Mouse (Mus musculus) kidney, embryonic 15.5 days (tissue): ENCODE data around the gene Btbd7. TPM values are rescaled to one million over a fixed set of nuclear protein-coding genes. Genes with fewer than 3 reads are reported as not detected.

Experiments
- ATAC-seq: fragments of 200-750 bp; cut with Nextera tagmentation; replicated peaks from 2 replicates; pipeline ENCODE4 v1.8.0; 2017; ENCODE audit warnings: moderate TSS enrichment; ENCODE audit not compliant: low FRiP score
- H3K27ac ChIP-seq: fragments of 300-500 bp; sonication (generic); 2 replicates; pipeline ENCODE4 v1.5.1; 2015; ENCODE audit warnings: mild to moderate bottlenecking, inconsistent platforms
- H3K27me3 ChIP-seq: fragments of 300-500 bp; sonication (generic); 2 replicates; pipeline ENCODE4 v1.6.1; 2015; ENCODE audit warnings: inconsistent platforms
- H3K36me3 ChIP-seq: fragments of 300-500 bp; sonication (generic); 2 replicates; pipeline ENCODE4 v1.6.1; 2015; ENCODE audit warnings: inconsistent platforms
- H3K4me1 ChIP-seq: fragments of 300-500 bp; sonication (generic); 2 replicates; pipeline ENCODE4 v1.6.1; 2015; ENCODE audit warnings: inconsistent platforms
- H3K4me2 ChIP-seq: fragments of 300-500 bp; sonication (generic); 2 replicates; pipeline ENCODE4 v1.6.1; 2015; ENCODE audit warnings: moderate library complexity, mild to moderate bottlenecking, inconsistent platforms
- H3K4me3 ChIP-seq: fragments of 300-500 bp; sonication (generic); replicated peaks from 2 replicates; pipeline ENCODE4 v1.5.1; 2015; ENCODE audit warnings: mild to moderate bottlenecking, inconsistent platforms
- H3K9ac ChIP-seq: fragments of 300-500 bp; sonication (generic); 2 replicates; pipeline ENCODE4 v1.6.1; 2015; ENCODE audit warnings: mild to moderate bottlenecking, inconsistent platforms
- H3K9me3 ChIP-seq: fragments of 300-500 bp; sonication (generic); replicated peaks from 2 replicates; pipeline ENCODE4 v1.6.1; 2016; ENCODE audit warnings: inconsistent platforms
- WGBS: fragments of 180-500 bp; shearing (Covaris S2); methylation state at CpG from one replicate; pipeline ENCODE4 v1.1.7; 2015; ENCODE audit warnings: mixed read lengths; 5-methylcytosine and 5-hydroxymethylcytosine counted together
- polyA plus RNA-seq: library from polyadenylated mRNA; unstranded; fragments of >200 nt; fragmentation: Nextera tagmentation; extraction: Ambion mirVana; gene quantifications from 2 replicates; pipeline ENCODE4 v1.2.1, GENCODE M21; 2015

Gene Btbd7
- polyA plus RNA-seq = 18.5 and 19.1 TPM in 2 replicates

GRCm38 (mm10) chr12:102878031-102878823, at the start of gene Btbd7:
Gene Btbd7, minus strand, starts transcription at chr12:102878471.
- ATAC-seq = peak; percentile 97
- peak within 1 kb of the TSS; percentile 96 for H3K4me3 ChIP-seq
- H3K27me3 ChIP-seq = no peaks in the 10 kb centered on the region
- peak within 1 kb of the TSS; percentile 78 for H3K4me2 ChIP-seq
- H3K27ac ChIP-seq = peak within 1 kb of the TSS; percentile 98
- H3K9ac ChIP-seq = peak within 1 kb of the TSS; percentile 98
- peaks cover 22% of the 10 kb centered on the region for H3K4me1 ChIP-seq
- H3K36me3 ChIP-seq = no peaks in the 10 kb centered on the region
- under 1% methylated on average over 94 of the region's 95 CpGs for WGBS
- H3K9me3 ChIP-seq = no peaks in the 10 kb centered on the region

GRCm38 (mm10) chr12:102916073-102916472, 37.8 kb upstream of the Btbd7 start:
- Histone ChIP-seq H3K27me3 (no peaks in the 10 kb centered on the region), H3K27ac (no peak overlapping the region), H3K4me3 (no peak overlapping the region), H3K36me3 (no peaks in the 10 kb centered on the region), H3K4me2 (no peak overlapping the region), H3K9ac (no peak overlapping the region), H3K9me3 (no peaks in the 10 kb centered on the region), H3K4me1 (no peaks in the 10 kb centered on the region)
- ATAC-seq = no peak
- WGBS = 9% methylated on average over 2 of the region's 2 CpGs

DNA sequence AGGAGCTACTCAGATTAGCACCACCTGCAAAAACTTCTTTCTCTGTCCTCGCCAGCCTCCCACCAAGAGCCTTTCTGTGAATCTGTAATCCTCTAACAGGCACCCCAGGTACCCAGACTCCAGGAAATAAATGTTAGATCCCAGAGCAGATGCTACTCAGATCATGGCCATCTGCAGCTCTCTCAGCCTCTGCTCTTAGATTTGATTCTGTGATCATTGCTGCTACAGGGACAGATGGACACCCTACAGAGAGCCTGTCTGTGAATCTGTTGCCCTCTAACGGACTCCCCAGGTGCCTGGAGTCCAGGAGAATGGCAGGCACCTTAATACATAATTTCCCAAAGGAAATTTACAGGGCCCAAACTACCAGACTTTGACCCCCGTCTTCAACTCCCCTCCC, 29.9 kb upstream of the Btbd7 start:
- Histone ChIP-seq H3K4me3 (no peak overlapping the region), H3K9ac (no peak overlapping the region), H3K9me3 (no peaks in the 10 kb centered on the region), H3K4me1 (no peaks in the 10 kb centered on the region), H3K36me3 (no peaks in the 10 kb centered on the region), H3K27me3 (no peaks in the 10 kb centered on the region), H3K27ac (no peak overlapping the region), H3K4me2 (no peak overlapping the region)
- WGBS = 67% methylated on average over 3 of the region's 3 CpGs
- no peak for ATAC-seq

GRCm38 (mm10) chr12:102899091-102899490, 20.8 kb upstream of the Btbd7 start, which contains the start of gene Cox8c:
Gene Cox8c, plus strand, starts transcription at chr12:102899316.
- 94% methylated on average over 17 of the region's 17 CpGs for WGBS
- H3K4me1 ChIP-seq = no peaks in the 10 kb centered on the region
- H3K27me3 ChIP-seq = no peaks in the 10 kb centered on the region
- H3K9ac ChIP-seq = no peak within 1 kb of the TSS
- H3K4me3 ChIP-seq = no peak within 1 kb of the TSS
- H3K27ac ChIP-seq = no peak within 1 kb of the TSS
- ATAC-seq = no peak
- H3K4me2 ChIP-seq = no peak within 1 kb of the TSS
- no peaks in the 10 kb centered on the region for H3K9me3 ChIP-seq
- no peaks in the 10 kb centered on the region for H3K36me3 ChIP-seq

GRCm38 (mm10) chr12:102888568-102888967, 10.3 kb upstream of the Btbd7 start:
- Histone ChIP-seq H3K27ac (no peak overlapping the region), H3K36me3 (no peaks in the 10 kb centered on the region), H3K9me3 (no peaks in the 10 kb centered on the region), H3K9ac (no peak overlapping the region), H3K4me2 (no peak overlapping the region), H3K27me3 (no peaks in the 10 kb centered on the region), H3K4me1 (no peaks in the 10 kb centered on the region), H3K4me3 (no peak overlapping the region)
- WGBS = 58% methylated on average over 5 of the region's 5 CpGs
- ATAC-seq = no peak

- ATAC-seq = no peak
- Histone ChIP-seq H3K9me3 (no peaks in the 10 kb centered on the region), H3K27me3 (no peaks in the 10 kb centered on the region), H3K4me3 (no peak overlapping the region), H3K27ac (no peak overlapping the region), H3K9ac (no peak overlapping the region), H3K4me1 (no peaks in the 10 kb centered on the region), H3K4me2 (no peak overlapping the region), H3K36me3 (no peaks in the 10 kb centered on the region)
- WGBS = 63% methylated on average over 10 of the region's 10 CpGs
These were observed 9.1 kb upstream of the Btbd7 start for GRCm38 (mm10) chr12:102887366-102887765.

GRCm38 (mm10) chr12:102885735-102886134, 7.5 kb upstream of the Btbd7 start:
- WGBS = 19% methylated on average over 5 of the region's 5 CpGs
- no peak overlapping the region for H3K9ac ChIP-seq
- ATAC-seq = no peak

DNA sequence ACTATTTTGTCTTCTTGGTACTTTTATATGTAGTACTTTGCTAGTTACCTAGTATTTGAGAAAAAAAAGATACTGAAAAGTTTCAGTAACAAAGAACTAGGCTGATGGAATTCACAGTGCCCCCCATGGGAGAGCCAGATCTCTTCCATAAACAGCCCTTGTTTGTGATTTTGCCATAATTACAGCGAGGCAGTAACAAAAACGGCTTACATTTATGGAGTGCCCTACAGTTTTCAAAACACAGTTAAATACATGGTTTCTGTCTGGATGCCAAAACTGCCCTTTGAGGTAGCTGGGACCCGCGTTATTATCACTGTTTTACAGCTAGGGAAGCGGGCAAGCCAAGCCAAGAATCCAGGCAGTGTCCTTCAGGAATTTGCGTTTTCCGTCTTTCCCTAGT, 630 bp upstream of the Btbd7 start:
- WGBS = 32% methylated on average over 7 of the region's 7 CpGs

More at GRCm38 (mm10) chr12:102885735-102886134, 7.5 kb upstream of the Btbd7 start:
- Histone ChIP-seq H3K27ac (no peak overlapping the region), H3K4me3 (no peak overlapping the region), H3K9me3 (no peaks in the 10 kb centered on the region), H3K4me2 (no peak overlapping the region), H3K4me1 (no peaks in the 10 kb centered on the region), H3K36me3 (no peaks in the 10 kb centered on the region), H3K27me3 (no peaks in the 10 kb centered on the region)

GRCm38 (mm10) chr12:102877301-102878030, 805 bp downstream of the Btbd7 start:
- H3K4me1 ChIP-seq = peaks cover 22% of the 10 kb centered on the region
- peak overlapping the region; percentile 98 for H3K9ac ChIP-seq
- peak overlapping the region; percentile 98 for H3K27ac ChIP-seq
- peak overlapping the region; percentile 96 for H3K4me3 ChIP-seq
- H3K27me3 ChIP-seq = no peaks in the 10 kb centered on the region
- no peaks in the 10 kb centered on the region for H3K36me3 ChIP-seq
- WGBS = under 1% methylated on average over 65 of the region's 70 CpGs
- peak overlapping the region; percentile 78 for H3K4me2 ChIP-seq
- ATAC-seq = peak; percentile 88
- H3K9me3 ChIP-seq = no peaks in the 10 kb centered on the region

More for the DNA sequence above, 630 bp upstream of the Btbd7 start:
- no peak for ATAC-seq
- Histone ChIP-seq H3K9ac (peak overlapping the region; percentile 54), H3K36me3 (no peaks in the 10 kb centered on the region), H3K9me3 (no peaks in the 10 kb centered on the region), H3K27ac (peak overlapping the region; percentile 98), H3K4me2 (peak overlapping the region; percentile 78), H3K4me1 (peaks cover 22% of the 10 kb centered on the region), H3K4me3 (peak overlapping the region; percentile 96), H3K27me3 (no peaks in the 10 kb centered on the region)

DNA sequence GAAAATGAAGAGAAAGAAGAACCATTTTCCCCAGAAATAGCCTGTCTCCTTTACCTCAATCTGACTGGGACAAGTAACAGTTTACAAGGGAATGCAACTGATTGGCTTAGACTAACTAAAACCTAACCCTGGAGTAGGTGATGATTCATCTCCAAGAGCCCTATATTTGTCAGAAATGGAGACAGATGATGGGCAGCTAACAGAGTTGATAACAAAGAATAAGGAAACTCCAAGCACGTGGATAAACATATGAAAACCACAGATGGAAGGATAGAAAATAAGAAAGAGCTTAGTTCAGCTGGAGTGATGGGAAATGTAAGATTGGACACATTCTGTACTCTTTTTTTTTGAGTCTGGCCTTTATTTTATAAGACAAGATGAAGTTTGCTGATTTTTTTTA, 7.7 kb downstream of the Btbd7 start:
- peaks cover 2% of the 10 kb centered on the region for H3K4me1 ChIP-seq
- WGBS = 90% methylated on average over 1 of the region's 1 CpGs
- no peak overlapping the region for H3K9ac ChIP-seq
- H3K27me3 ChIP-seq = no peaks in the 10 kb centered on the region
- H3K4me2 ChIP-seq = no peak overlapping the region
- H3K4me3 ChIP-seq = no peak overlapping the region
- peaks cover 4% of the 10 kb centered on the region; the same call in 1 of the 2 replicates for H3K36me3 ChIP-seq
- no peak for ATAC-seq
- H3K27ac ChIP-seq = no peak overlapping the region
- H3K9me3 ChIP-seq = no peaks in the 10 kb centered on the region

DNA sequence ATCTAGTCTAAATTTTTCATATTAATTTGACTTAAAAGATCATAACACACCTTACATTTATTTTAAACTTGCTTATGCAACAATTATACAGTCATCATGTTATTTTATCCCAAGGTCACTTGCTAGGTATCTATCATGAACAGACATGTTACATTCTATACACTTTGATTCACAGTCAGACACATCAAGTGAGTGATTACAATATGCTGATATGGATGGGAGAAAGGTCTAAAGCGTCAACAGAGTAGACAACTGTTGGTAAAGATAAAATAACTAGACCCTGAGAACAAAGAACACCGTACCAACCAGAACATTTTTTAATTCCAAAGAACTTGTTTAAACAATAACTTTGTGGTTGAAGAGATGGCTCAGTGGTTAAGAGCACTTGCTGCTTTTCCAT, 8.5 kb downstream of the Btbd7 start:
- H3K9me3 ChIP-seq = no peaks in the 10 kb centered on the region
- no peaks in the 10 kb centered on the region for H3K4me1 ChIP-seq
- H3K4me3 ChIP-seq = no peak overlapping the region
- WGBS = 93% methylated on average over 2 of the region's 2 CpGs
- no peaks in the 10 kb centered on the region for H3K27me3 ChIP-seq
- peaks cover 4% of the 10 kb centered on the region; the same call in 1 of the 2 replicates for H3K36me3 ChIP-seq
- H3K27ac ChIP-seq = no peak overlapping the region
- no peak overlapping the region for H3K9ac ChIP-seq
- H3K4me2 ChIP-seq = no peak overlapping the region
- no peak for ATAC-seq

DNA sequence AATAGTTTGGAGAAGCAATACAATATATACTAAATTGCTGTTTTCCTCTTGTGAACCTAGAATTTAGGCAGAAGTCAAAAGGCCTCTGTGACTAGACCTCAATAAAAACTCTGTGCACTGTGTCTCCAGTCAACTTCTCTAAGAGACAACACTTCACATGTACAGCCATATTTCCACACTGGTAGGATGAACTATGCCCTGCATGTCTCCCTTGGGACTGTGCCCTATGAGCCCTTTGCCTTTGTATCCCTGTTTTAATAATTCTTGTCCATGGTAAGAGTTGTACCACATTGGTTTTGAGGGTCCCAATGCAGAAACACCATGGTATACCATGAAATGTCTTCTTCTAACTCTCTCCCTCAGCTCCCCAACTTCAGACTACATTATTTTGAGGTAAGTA, 17.5 kb downstream of the Btbd7 start:
- no peaks in the 10 kb centered on the region for H3K9me3 ChIP-seq
- H3K4me1 ChIP-seq = no peaks in the 10 kb centered on the region
- no peaks in the 10 kb centered on the region for H3K27me3 ChIP-seq
- no peak overlapping the region for H3K4me2 ChIP-seq
- no peak overlapping the region for H3K27ac ChIP-seq
- H3K9ac ChIP-seq = no peak overlapping the region
- no peak for ATAC-seq
- H3K4me3 ChIP-seq = no peak overlapping the region
- H3K36me3 ChIP-seq = peaks cover 4% of the 10 kb centered on the region
